Mouse (Mus musculus) left cerebral cortex, postnatal 25 days (tissue): ENCODE data around the gene 4930550C14Rik. TPM values are rescaled to one million over a fixed set of nuclear protein-coding genes. Genes with fewer than 3 reads are reported as not detected.
A peak's percentile ranks its signal among the peaks of the same experiment; 100 is the strongest.

ENCODE experiments used
- DNase-seq, 2 experiments: peaks; one replicate each; pipeline ENCODE4 v3.0.0; 2022; ENCODE audit warnings: low spot score in 2 of 2, mixed read lengths in 1 of 2
- intact Hi-C: fragments of 180-260 bp; cut with DNase I; formaldehyde crosslinking; loops from one replicate; pipeline ENCODE4 v1.15.1; 2025
- total RNA-seq, 2 experiments: library from RNA; stranded (reverse); gene quantifications; 2 replicates each; pipeline ENCODE4 v1.2.3; 2021

4930550C14Rik gene
- under 1 TPM; 0.32 to 0.57 TPM for total RNA-seq

- intact Hi-C loops, result no loop called here
Measured at GRCm38 (mm10) chr9:53402291-53402711, at the start of gene 4930550C14Rik. Gene 4930550C14Rik (plus strand): TSS chr9:53402325.

GRCm38 (mm10) chr9:53353161-53353560 is 49.0 kb upstream of the 4930550C14Rik start:
- DNase-seq, result no peak
- intact Hi-C loops, result no loop called here

More at GRCm38 (mm10) chr9:53402291-53402711, at the start of gene 4930550C14Rik:
- peak; percentile 24 to 31 for DNase-seq

GRCm38 (mm10) chr9:53356219-53357155 is 45.6 kb upstream of the 4930550C14Rik start:
- intact Hi-C loops, result no loop called here
- DNase-seq, result no peak

GRCm38 (mm10) chr9:53371339-53371738 is 30.8 kb upstream of the 4930550C14Rik start:
- intact Hi-C loops, result no loop called here
- DNase-seq, result no peak

GRCm38 (mm10) chr9:53375907-53376306 is 26.2 kb upstream of the 4930550C14Rik start:
- intact Hi-C loops, result no loop called here
- no peak for DNase-seq

GRCm38 (mm10) chr9:53376820-53377219 is 25.3 kb upstream of the 4930550C14Rik start:
- intact Hi-C loops, result no loop called here
- no peak for DNase-seq

GRCm38 (mm10) chr9:53377597-53377996 is 24.5 kb upstream of the 4930550C14Rik start:
- intact Hi-C loops, result no loop called here
- no peak for DNase-seq

GRCm38 (mm10) chr9:53378171-53378570 is 24.0 kb upstream of the 4930550C14Rik start:
- intact Hi-C loops, result no loop called here
- no peak for DNase-seq

GRCm38 (mm10) chr9:53380595-53380994 is 21.5 kb upstream of the 4930550C14Rik start:
- no peak for DNase-seq

GRCm38 (mm10) chr9:53381113-53381615 is 21.0 kb upstream of the 4930550C14Rik start:
- intact Hi-C loops, result loop anchor here (1.0 to 5.0 kb wide), 3 partner anchors 18 to 124 kb away; no protein-coding TSS in a partner anchor
- peak in 1 of 2 experiments; percentile 8 for DNase-seq

More at GRCm38 (mm10) chr9:53380595-53380994, 21.5 kb upstream of the 4930550C14Rik start:
- intact Hi-C loops, result loop anchor here (5.0 kb wide), 2 partner anchors 38 to 123 kb away; no protein-coding TSS in a partner anchor

- DNase-seq, result peak; percentile 81 to 96
- intact Hi-C loops, result loop anchor here (2.0 to 5.0 kb wide), 3 partner anchors 42 to 127 kb away; no protein-coding TSS in a partner anchor
Measured at GRCm38 (mm10) chr9:53383951-53384866, 17.9 kb upstream of the 4930550C14Rik start, which contains the start of gene Kdelc2. Gene Kdelc2 (plus strand): TSS chr9:53384025.

- DNase-seq, result no peak
- intact Hi-C loops, result loop anchor here (2.0 to 5.0 kb wide), 3 partner anchors 43 to 128 kb away; no protein-coding TSS in a partner anchor
Measured at GRCm38 (mm10) chr9:53384873-53385272, 17.3 kb upstream of the 4930550C14Rik start.

- DNase-seq, result no peak
- intact Hi-C loops, result no loop called here
Measured at GRCm38 (mm10) chr9:53387431-53387830, 14.7 kb upstream of the 4930550C14Rik start.

- intact Hi-C loops, result no loop called here
- DNase-seq, result no peak
Measured at GRCm38 (mm10) chr9:53389109-53389508, 13.0 kb upstream of the 4930550C14Rik start.

- intact Hi-C loops, result no loop called here
- DNase-seq, result no peak
Measured at GRCm38 (mm10) chr9:53390136-53390535, 12.0 kb upstream of the 4930550C14Rik start.

GRCm38 (mm10) chr9:53397685-53398387 is 4.3 kb upstream of the 4930550C14Rik start:
- DNase-seq, result peak in 1 of 2 experiments; percentile 60
- intact Hi-C loops, result loop anchor here (1.0 kb wide), 2 partner anchors 141 to 144 kb away; no protein-coding TSS in a partner anchor

GRCm38 (mm10) chr9:53398388-53398700 is 3.8 kb upstream of the 4930550C14Rik start:
- intact Hi-C loops, result loop anchor here (1.0 kb wide), 1 partner anchor 144 kb away; no protein-coding TSS in a partner anchor
- DNase-seq, result peak; percentile 31 to 56

GRCm38 (mm10) chr9:53399537-53399936 is 2.6 kb upstream of the 4930550C14Rik start:
- intact Hi-C loops, result loop anchor here (1.0 kb wide), 1 partner anchor 18 kb away; no protein-coding TSS in a partner anchor

GRCm38 (mm10) chr9:53400696-53401095 is 1.4 kb upstream of the 4930550C14Rik start:
- DNase-seq, result no peak
- intact Hi-C loops, result no loop called here

More at GRCm38 (mm10) chr9:53399537-53399936, 2.6 kb upstream of the 4930550C14Rik start:
- DNase-seq, result peak in 1 of 2 experiments; percentile 62
